Mouse (Mus musculus) liver (tissue): ENCODE measurements at regions not wholly inside any gene's neighbourhood (a gene's known extent, or its start where the extent isn't known, plus 50 kb on each side); places are given as distances from the start of the nearest gene placed in this dataset.

Source experiments
- DNase-seq: peaks from one replicate; pipeline ENCODE4 v3.0.0-alpha.2; 2020; ENCODE audit warnings: mixed read lengths

DNA sequence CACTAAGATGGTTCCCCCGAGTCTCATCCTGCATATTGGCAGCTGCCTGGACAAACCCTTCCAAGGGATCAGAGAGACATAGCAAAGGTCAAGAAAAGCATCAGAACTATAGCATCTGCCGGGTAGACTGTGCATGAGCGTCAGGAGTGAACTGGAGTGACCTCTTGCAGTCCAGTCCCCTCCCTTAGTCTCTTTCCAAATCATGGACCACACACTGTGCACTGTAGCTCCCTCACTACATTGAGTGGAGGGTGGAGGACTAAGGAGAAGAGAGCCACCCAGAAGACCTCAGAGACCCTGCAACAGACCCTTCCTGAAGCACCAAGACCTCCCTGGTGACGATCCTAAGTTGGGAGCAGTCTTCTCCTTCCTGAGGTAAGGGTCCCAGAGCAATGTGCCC, 107.8 kb upstream of the Cd93 start:
- no peak for DNase-seq

DNA sequence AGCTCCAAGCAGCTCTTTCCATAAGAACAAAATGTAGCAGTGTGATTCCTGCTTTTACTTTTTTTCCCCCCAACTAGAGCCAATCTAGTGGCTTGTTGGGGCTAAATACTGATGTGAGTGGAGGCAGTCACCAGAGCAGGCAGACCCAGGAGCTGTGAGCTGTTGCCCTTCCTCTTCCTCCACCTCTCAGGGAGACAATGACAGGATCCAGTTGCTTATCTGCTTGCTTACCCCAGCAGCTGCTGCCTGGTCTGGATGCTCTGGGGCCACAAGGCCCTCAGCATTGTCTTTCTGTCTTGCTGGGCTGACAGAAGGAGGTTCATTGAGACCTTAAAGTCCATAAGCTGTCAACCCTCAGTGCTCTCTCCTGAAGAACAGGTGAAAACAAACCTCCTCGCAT, 106.3 kb upstream of the Cd93 start:
- no peak for DNase-seq

DNA sequence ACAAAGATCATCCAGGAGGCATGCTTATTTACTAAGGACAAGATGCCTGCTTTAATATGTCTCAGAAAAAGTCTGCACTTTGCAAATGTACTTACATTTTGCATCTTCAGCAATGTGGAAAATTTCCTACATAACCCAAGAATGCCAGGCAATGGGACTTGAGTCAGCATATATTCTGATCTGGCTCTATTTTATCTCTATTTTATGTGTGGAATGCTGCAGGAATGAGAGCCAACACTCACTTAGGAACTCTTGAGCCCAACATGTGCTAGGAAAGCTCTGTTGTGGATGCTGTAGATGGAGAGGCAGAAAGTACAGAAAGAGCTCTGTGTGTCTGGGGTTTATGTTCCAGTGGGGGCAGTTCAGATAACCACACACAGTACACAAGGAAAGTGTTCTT, 99.0 kb upstream of the Cd93 start:
- no peak for DNase-seq

DNA sequence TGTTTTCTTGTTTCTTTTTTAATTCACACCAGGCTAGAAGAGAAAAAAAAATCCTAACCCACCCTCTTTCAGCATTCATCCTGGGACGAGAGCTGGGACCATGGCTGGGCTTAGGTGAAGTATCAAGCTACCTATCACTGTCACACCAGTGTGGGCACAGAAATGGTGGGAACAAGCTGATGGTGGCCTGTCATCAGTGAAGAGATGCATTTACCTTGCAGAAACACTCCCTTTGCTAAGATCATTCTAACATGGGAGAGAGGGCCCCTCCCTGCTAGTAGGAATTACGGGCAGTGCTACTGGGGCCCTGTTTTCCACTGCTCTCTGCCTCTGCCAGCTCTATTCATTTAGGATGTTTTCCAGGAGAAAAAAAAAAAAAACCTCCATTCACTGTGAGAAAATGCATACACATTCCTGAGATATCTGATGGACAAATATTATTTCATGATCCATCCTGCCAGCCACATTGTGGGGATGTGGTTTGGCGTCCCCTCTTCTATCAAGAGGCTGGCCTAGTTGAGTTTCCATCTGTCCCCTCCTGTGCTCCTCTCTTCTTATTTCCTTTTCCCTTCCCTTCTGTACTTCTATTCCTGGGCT, 94.6 kb upstream of the Cd93 start:
- DNase-seq: no peak

DNA sequence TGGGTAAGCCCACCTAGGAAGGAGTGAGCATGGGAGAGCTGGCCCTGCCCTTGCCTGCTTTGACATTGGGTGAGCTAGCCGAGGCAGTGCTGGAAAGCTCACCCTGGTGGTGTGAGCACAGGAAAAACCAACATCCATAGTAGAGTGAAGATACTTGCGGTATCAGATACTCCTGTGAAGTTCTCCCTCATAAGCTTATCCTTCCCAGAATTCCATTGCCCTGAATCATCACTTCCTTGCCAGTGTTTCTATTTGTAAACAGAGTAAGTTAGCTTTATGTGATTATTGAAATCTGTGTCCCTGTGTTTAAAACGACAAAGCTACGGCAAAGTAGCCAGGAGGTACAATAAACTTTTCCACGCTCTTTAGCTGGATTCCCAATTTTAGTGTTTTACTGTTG, 93.9 kb upstream of the Cd93 start:
- DNase-seq: no peak

DNA sequence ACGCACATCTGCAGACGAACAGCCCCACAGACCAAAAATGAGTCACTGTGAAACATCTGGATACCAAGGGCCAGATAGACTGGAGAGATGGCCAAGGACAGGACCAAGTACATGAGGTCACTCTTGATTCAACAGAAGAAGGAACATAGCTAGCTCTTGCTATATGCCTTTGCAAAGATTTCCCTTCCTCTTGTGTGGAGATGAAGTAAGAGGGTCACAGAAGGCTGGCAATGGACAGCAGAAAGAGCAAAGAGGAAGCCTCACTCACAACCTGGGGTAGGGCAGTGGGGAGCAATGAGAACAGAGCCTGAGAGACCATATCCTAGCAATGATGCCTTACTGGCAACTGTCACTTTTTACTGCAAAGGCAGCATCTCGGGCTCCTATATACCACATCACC, 93.2 kb upstream of the Cd93 start:
- no peak for DNase-seq

DNA sequence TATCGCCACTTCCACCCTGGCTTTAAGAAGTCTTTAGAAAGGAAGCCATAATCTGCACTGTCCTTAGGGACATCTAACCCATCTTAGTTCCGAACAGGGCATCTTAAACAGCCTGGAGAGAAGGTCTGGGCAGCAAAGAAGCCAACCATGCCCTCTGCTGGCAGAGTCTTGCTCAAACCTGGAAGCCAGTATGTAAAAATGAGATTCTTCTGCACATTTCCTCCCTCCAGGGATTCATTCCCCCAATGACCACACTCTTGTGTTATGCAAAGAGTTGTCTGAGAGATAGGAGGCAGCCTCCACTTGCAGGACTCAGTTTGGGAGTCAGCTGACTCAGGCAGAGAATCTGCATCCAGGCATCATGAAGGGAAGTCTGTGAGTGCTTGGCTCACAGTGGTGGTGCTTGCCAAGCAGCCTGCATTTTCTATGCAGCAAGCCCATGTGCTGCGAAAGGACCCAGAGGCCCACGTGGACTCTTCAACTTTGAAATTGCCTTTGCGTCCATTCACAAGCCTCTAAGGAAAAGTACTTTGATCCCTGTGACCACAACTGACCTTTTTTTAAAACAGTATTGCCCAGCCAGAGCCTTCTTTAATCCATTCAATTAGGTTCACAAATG, 92.3 kb upstream of the Cd93 start:
- DNase-seq: peak; percentile 23

DNA sequence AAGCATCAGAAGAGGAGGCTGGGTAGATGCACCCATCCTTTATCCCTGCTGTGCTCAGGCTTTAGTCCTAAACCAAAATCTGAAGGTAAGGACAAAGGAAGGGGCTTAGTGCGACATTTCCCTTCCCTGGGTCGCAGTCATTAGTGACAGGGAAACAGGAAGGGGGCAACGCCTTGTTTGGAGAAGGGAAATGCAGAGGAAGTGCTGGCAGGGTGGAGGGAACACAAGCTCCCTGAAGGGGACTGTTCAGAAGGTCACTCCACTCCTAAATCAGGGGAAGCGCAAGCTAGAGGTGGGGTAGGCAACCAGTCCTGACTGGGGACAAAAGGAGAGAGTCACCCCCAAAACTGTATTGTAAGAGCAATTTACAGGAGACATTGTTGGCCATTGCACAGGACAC, 88.7 kb upstream of the Cd93 start:
- no peak for DNase-seq

DNA sequence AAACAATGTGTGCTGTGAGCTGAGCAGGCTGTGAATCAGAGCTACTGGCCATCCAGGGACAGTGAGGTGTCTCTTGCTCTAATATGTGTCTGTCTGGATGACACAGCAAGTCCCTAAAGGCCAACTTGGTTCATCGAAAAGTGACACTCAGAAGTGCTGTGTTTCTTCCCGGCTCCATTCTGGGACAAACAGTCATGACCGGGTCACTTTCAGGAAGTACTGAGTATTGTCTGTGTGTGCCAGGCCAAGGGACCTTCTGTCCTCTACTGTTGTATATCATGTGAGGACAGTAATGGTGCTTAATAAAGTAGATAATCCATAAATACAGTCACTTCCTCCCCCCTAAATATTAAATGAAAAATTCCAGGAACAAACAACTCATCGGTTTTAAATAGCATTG, 87.2 kb upstream of the Cd93 start:
- DNase-seq: no peak

DNA sequence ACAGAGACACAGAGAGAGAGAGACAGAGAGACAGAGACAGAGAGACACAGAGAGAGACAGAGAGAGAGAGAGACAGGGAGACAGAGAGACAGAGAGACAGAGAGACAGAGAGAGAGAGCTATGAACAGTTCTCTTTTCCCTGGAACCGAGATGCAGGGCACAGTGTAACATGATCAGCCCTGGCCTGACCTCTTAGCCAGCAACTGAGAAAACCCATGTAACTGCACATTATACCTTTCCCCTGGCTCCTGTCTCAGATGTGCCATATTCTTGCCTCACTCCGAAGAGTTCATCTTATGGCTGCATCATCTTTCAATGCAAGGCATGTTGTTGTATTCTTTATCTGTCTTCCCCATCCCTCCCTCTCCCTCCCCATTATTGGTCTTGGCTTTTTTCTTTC, 86.5 kb upstream of the Cd93 start:
- DNase-seq: no peak

DNA sequence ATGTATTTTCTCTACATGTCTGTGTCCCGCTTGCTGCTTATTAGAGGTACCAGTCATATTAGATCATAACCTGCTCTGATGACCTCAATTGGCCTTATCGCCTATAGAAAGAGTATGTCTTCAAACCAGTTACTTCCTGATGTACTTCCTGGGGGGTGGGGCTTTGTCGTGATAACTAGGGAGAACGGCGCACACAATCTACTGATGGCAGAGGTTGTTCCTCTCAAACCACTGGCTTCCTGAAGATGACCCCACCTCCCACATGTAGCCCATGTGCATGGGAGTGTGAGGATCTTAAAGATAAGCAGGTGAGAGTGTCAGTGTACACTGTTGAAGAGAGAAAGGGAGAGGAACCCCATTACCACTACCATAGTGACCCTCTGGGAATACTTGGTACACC, 84.4 kb upstream of the Cd93 start:
- peak; percentile 14 for DNase-seq

DNA sequence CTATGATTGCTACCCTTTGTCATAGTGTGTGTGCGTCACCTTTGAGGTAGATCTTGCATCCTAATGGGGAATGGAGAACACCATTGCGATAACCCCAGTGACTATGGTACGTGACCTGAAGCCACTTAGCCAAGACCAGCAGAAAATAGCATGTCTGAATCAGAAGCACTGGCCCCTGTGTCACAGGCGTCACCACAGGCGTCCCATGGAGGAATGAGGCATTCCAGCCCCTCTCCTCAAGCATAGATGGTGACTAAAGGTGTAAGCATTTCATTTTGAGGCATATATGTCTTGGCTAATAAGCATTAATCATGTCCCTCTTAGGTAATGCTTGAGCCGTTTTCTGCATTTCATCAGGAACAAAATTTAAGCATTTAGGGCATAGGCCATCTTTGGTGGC, 82.1 kb upstream of the Cd93 start:
- no peak for DNase-seq

DNA sequence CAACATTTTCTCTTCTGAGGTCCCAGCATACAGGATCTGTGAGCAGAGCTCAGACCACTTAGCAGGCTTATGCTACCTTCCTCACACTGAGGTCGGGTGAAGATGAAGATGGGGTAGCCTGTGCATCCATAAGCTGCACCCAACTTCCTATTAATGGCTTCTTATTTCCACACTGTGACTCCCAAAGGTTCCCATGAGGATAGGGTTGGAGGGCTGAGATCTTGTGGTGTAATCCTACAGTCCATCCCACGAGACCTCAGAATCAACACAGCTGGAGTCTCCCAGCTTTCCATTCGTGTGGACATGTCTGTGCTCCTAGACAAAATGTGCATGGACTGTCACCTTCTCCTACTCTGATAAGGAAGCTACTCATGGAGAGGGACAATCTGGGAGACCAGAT, 80.0 kb upstream of the Cd93 start:
- DNase-seq: no peak

DNA sequence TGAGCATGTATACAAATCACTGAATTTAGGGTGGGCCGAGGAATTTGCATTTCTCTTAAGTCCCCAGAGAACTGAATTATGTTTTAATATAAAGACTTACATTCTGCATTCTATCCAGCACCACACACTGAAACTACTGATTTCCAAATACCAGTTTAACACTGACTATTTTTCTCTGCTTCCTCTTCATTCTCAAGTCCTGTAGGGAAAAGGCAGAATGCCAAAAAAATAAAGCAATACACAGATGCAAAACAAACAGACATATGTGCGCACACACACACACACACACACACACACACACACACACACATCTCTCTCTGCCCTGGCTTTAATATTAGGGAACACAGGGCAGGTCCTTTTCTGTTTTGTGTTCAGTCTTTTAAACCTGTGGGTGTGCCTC, 79.6 kb upstream of the Cd93 start:
- DNase-seq: no peak

DNA sequence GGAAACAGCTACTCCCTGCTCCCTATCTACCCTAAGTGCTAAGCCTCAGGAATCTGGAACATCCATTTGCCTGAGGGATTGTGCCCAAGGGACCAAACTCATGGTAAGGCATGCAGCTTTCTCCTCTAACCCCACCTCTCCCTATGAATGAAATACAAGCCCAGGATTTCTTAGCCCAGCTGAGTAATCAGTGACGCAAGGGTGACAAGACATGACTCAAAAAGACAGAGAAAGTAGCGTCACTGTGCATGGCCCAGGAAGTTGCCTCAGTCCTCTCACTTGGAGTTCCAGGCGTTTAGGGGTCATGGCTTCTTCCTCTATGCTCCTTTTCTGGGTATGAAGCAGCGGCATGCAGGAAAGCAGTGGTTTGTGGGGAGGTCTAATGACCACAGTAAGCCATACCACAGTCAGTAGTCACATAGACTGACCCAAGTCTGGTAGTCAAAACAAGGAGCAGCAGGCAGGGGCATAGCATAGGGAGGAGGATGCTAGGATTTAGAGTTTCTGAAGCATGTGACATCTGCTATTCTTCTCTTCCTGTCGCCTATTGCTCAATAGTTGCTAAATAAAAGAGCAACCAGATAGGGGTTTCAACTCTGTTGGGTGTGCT, 78.7 kb upstream of the Cd93 start:
- no peak for DNase-seq

DNA sequence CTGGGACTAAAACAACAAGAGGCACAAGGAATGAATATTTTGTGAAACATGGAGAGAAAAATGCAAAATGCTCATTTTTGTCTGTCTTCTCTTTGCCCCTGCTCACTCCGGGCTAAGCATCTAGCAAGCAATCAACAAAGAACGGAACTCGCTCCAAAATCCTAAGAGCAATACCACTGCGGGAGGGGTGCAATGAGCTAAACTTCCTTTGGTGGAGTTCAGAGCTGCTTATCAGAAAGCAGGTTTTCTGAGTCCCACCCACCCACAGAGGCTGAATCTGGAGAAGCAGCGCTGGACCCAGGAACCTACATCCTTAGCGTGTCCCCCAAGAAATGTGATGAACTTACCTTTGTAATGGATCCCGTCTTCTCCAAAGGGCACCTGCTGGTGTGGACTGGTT, 76.9 kb upstream of the Cd93 start:
- no peak for DNase-seq

DNA sequence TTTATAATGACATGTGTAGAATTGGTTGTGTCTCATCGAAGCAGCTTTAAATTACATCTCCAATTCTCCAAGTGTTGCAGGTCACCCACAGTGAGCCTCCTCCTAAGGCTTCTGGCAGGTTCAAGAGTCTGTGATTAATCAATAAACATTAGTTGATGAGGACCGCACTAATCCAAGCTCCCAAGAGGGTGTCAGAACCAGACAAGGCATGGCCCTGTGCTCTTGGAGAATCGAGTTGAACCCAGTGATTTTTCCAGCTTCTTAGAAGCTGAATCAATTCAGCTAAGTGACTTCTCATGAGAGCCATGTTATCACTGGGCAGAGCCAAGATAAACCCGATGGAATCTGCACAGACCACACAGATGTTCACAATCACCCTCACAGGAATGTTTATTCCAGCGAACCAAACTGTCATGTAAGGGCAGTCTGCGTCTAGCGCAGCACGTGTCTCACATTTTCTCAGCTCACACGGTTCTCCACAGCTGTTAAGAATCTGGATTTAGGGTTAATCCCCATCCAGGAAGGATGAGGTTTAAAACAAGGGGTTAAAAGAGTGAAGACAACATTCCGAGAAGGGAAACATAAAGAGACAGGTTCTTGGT, 76.4 kb upstream of the Cd93 start:
- DNase-seq: no peak

DNA sequence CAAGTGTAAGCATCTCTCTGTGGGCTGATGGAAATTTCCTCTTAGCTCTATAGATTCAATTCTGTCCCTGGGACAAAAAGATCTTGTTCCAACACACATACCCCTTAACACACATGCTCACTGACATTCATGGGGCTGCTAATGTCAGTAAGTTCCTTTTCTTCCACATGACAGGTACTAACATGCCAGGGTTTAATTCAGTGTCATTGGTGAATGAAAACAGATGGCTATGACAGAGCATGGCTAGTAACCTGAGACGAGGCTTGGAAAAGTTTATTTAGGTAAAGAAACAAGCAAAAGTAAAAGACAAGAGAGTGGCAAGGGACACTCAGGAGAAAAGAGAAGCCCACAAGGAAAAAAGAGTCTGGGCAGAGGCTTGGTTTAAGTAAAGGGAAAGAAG, 74.5 kb upstream of the Cd93 start:
- no peak for DNase-seq

DNA sequence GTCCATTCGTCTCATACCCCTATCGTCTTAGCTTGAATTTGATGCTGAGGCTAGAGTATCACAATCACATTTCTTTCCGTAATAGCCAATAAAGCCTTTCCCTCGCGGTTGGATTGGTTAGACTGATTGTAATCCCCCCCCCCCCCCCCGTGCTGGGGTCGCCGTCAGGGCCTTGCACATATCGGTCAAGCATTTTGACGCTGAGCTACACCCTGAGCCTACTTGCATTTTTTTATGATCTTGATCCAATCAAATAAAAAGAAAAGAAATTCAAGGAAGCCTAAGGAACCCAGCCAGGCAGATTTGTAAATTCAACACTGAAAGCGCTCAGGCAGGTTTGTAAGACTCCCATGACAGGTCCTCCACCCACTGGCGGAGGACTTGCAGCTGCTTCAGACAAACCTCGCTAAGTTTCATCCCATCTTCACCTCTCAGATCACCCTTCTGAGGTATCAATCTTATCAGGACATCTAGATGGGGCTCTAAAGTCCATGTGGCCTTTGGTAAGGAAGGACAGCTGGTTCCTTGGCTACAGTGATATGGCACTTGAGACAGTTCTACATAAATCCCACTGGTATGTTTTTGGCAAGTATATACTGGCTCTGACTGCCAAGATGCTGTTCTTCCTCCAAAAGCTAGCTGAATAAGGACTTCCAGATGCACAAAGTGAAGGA, 66.8 kb upstream of the Cd93 start:
- DNase-seq: no peak

DNA sequence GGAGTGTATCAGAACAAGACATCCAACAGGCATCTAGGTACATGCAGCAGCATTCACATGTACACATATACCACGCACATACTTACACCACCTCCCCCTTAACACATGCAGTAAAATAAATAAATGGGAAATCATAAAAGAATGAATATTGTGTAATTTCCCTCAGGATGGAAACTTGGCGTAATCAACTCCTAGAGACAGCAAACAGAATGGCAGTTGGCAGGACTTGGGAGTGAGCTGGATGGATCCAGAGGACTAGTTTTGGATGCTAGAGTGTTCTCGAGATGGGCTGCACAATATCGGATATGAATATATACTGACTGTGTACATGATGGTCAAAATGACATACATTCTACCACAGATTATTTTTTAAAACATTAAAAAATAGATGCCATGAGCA, 66.0 kb upstream of the Cd93 start:
- no peak for DNase-seq

DNA sequence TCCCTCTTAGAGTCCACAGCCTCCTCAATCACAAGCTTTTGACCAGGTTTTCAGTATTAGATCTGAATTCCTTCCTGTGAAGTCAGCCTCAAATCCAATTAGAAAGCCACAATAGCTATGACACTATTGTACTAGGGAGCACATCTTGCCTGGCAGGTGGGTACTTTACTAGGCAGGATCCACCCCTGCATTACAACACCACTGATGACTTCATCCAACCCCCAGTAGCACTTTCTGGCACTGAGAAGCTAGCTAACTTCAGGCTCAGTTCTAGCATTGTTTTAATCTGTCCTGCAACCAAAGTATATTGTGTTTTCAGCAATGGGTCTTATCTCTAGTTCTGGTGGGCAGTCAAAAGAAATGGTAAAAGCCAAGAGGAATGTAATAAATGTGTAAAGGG, 64.2 kb upstream of the Cd93 start:
- no peak for DNase-seq

DNA sequence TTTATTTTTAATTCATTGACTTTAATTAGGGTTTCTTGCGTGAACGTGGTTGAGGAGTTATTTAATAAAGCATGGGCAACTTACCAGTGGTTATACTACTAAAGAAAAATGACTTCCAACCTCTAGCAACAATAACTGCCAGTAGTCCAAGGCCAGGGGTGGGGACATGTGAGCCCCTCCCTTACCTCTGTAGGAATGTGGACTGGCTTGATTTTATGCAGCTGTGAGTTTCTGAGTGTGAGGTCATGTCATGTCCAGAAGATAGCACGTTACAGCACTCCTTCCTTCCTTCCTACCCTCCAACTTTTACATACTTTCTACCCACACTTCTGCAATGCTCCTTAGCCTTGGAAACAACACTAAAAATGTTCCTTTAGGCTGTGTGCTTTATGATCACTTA, 63.6 kb upstream of the Cd93 start:
- DNase-seq: no peak

DNA sequence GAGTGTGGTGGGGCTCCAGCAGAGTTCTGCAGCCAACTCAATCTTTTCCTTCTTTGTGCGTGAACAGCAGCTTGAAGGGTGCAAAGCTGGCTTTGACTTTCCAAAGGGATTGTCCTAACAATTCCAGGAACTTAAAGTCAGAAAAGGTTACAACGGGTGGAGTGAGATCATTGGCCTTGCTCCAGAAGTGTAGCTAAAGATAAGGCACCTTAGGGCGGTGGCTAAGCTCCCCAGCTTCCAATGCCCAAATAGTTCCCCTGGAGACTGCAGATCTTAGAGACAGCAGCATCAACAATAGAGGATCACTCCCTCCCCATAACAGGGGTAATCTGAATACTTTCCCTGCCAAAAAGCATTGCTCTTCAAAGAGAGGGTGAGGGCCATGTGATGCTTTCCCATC, 62.3 kb upstream of the Cd93 start:
- DNase-seq: no peak
